Mouse (Mus musculus) hindbrain, embryonic 15.5 days (tissue): ENCODE measurements at regions not wholly inside any gene's neighbourhood (a gene's known extent, or its start where the extent isn't known, plus 50 kb on each side); places are given as distances from the start of the nearest gene placed in this dataset.

Experiments
- ATAC-seq: fragments of 200-750 bp; cut with Nextera tagmentation; 2 replicates; pipeline ENCODE4 v1.8.0; 2017; ENCODE audit warnings: low read depth, moderate number of reproducible peaks, moderate TSS enrichment; ENCODE audit not compliant: low FRiP score
- H3K27ac ChIP-seq: fragments of 300-500 bp; sonication (generic); replicated peaks from 2 replicates; pipeline ENCODE4 v1.5.1; 2015; ENCODE audit warnings: mild to moderate bottlenecking, inconsistent platforms
- H3K27me3 ChIP-seq: fragments of 300-500 bp; sonication (generic); 2 replicates; pipeline ENCODE4 v1.6.1; 2015; ENCODE audit warnings: control low read depth, inconsistent platforms
- H3K36me3 ChIP-seq: fragments of 300-500 bp; sonication (generic); 2 replicates; pipeline ENCODE4 v1.6.1; 2015; ENCODE audit warnings: control low read depth, inconsistent platforms
- H3K4me1 ChIP-seq: fragments of 300-500 bp; sonication (generic); replicated peaks from 2 replicates; pipeline ENCODE4 v1.6.1; 2015; ENCODE audit warnings: control low read depth, inconsistent platforms
- H3K4me2 ChIP-seq: fragments of 300-500 bp; sonication (generic); 2 replicates; pipeline ENCODE4 v1.6.1; 2015; ENCODE audit warnings: moderate library complexity, mild to moderate bottlenecking, inconsistent platforms
- H3K4me3 ChIP-seq: fragments of 300-500 bp; sonication (generic); 2 replicates; pipeline ENCODE4 v1.5.1; 2015; ENCODE audit warnings: mild to moderate bottlenecking, inconsistent platforms
- H3K9ac ChIP-seq: fragments of 300-500 bp; sonication (generic); 2 replicates; pipeline ENCODE4 v1.6.1; 2015; ENCODE audit warnings: inconsistent platforms
- H3K9me3 ChIP-seq: fragments of 300-500 bp; sonication (generic); 2 replicates; pipeline ENCODE4 v1.6.1; 2016; ENCODE audit warnings: control low read depth, inconsistent platforms
- WGBS: fragments of 180-500 bp; shearing (Covaris S2); methylation state at CpG from one replicate; pipeline ENCODE4 v1.1.7; 2015; 5-methylcytosine and 5-hydroxymethylcytosine counted together

DNA sequence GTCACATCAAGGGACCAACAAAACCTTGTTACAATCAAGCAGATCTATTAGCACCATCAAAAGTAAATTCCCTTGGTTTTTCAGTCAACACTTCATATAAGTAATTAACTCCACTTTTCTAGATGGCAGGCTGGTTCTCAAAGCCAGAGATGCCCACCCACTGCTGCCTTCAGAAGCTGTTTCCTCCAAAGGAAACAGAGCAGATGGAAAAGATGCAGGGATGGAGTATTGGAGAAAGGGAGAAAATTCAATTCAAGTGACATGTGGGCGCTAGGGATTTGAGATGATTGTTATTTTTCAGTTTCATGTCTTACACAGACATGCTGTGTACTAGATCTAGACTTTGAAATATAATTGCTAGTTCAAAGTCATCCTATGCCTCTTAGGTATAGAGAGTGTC lies 705.1 kb downstream of the Edem1 start:
- no peaks in the 10 kb centered on the region for H3K36me3 ChIP-seq
- no peak overlapping the region for H3K4me2 ChIP-seq
- no peak overlapping the region for H3K27ac ChIP-seq
- WGBS, result 78% methylated on average over 1 of the region's 1 CpGs
- H3K4me1 ChIP-seq, result no peaks in the 10 kb centered on the region
- H3K9me3 ChIP-seq, result no peaks in the 10 kb centered on the region
- H3K27me3 ChIP-seq, result no peaks in the 10 kb centered on the region
- no peak overlapping the region for H3K9ac ChIP-seq
- no peak overlapping the region for H3K4me3 ChIP-seq
- ATAC-seq, result no peak

DNA sequence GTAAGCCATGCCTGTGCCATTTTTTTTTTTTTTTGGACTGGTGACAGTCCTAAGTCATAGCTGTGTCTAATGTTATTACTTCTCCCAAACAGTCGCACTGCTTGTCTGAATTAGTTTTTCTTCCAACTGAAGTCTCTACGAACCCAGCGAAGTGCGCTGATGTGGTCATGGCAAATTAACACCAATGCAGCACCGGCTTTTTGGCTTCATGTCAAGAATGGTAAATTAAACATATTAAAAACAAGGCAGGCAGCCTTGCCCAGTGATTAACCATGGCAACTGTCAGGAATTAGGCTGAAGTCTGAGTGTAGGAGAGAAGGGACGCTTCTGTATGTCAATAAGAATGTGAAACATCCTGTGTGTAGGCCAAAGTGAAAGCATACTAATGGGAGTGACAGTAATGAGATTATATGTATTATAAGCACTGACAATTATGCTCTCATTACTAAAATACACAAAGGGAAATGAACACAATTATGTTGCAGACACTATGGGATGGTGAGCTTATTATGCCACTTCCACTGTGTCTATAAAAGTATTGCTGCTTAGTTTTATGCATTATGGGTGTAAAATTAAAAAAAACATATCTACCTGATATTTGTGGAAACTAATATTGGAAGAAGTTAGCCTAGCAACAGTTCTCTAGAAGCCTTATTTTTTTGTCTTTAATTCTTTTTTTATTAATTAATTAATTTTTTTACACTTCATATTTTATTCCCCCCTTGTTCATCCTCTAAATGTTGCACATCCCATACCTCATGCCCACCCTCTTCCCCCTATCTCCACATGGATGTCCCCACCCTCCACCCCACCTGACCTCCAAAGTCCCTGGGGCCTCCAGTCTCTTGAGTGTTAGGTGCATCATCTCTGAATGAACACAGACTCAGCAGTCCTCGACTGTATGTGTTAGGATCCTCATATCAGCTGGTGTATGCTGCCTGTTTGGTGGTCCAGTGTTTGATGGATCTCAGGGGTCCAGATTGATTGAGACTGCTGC lies 714.8 kb downstream of the Edem1 start:
- WGBS, result 23% methylated on average over 7 of the region's 7 CpGs
- no peaks in the 10 kb centered on the region for H3K36me3 ChIP-seq
- ATAC-seq, result peak; percentile 93
- no peaks in the 10 kb centered on the region for H3K9me3 ChIP-seq
- peaks cover 6% of the 10 kb centered on the region for H3K4me1 ChIP-seq
- H3K27ac ChIP-seq, result no peak overlapping the region
- peaks cover 3% of the 10 kb centered on the region; the same call in 1 of the 2 replicates for H3K27me3 ChIP-seq
- no peak overlapping the region for H3K4me3 ChIP-seq
- H3K4me2 ChIP-seq, result no peak overlapping the region
- no peak overlapping the region for H3K9ac ChIP-seq

DNA sequence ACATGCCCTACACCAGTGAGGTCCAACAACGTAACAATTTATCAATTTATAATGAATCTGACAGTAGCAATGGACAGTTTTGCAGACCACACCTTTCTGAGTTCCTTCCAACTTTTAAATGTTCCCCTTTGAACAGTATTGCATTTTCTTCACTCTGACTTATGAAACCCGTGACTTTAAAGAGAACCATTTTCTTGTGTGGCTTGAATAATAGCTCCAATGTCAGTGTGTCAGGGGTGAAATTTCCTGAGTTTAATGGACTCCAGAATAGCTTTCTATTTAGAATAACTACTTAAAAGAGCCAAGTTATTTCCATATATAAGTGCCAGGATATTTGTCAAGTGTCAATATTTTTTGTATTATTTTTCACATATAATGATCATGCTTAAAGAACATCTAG lies 723.9 kb downstream of the Edem1 start:
- Histone ChIP-seq H3K4me3 (no peak overlapping the region), H3K4me2 (no peak overlapping the region), H3K27me3 (no peaks in the 10 kb centered on the region), H3K9me3 (no peaks in the 10 kb centered on the region), H3K9ac (no peak overlapping the region), H3K36me3 (no peaks in the 10 kb centered on the region), H3K27ac (no peak overlapping the region), H3K4me1 (no peaks in the 10 kb centered on the region)
- 83% methylated on average over 2 of the region's 2 CpGs for WGBS
- no peak for ATAC-seq
